Mouse (Mus musculus) regulatory T cell (primary cell): Measurements from ENCODE around the gene Qtrt2.

Experiments
- in situ Hi-C: fragments of 300-600 bp; cut with MboI, MseI; formaldehyde crosslinking; loops from one replicate; pipeline ENCODE4 v1.15.1; 2025; ENCODE audit warnings: high pct_unique_total_duplicates

Gene Qtrt2

GRCm38 (mm10) chr16:43926341-43926859 is at the start of gene Qtrt2:
Gene Qtrt2, minus strand, starts transcription at chr16:43926809.
- in situ Hi-C loops = no loop called here

- in situ Hi-C loops = no loop called here
Measured at GRCm38 (mm10) chr16:43973606-43974220, 47.1 kb upstream of the Qtrt2 start.

- in situ Hi-C loops = no loop called here
Measured at GRCm38 (mm10) chr16:43973147-43973546, 46.5 kb upstream of the Qtrt2 start.

GRCm38 (mm10) chr16:43972391-43972790 is 45.8 kb upstream of the Qtrt2 start:
- in situ Hi-C loops = no loop called here

GRCm38 (mm10) chr16:43971741-43972140 is 45.1 kb upstream of the Qtrt2 start:
- in situ Hi-C loops = no loop called here

- in situ Hi-C loops = no loop called here
Measured at GRCm38 (mm10) chr16:43971189-43971588, 44.6 kb upstream of the Qtrt2 start.

GRCm38 (mm10) chr16:43970426-43970825 is 43.8 kb upstream of the Qtrt2 start:
- in situ Hi-C loops = no loop called here

GRCm38 (mm10) chr16:43965781-43966389 is 39.3 kb upstream of the Qtrt2 start:
- in situ Hi-C loops = no loop called here

- in situ Hi-C loops = no loop called here
Measured at GRCm38 (mm10) chr16:43963780-43964179, 37.2 kb upstream of the Qtrt2 start.

GRCm38 (mm10) chr16:43963291-43963690 is 36.7 kb upstream of the Qtrt2 start:
- in situ Hi-C loops = no loop called here

- in situ Hi-C loops = no loop called here
Measured at GRCm38 (mm10) chr16:43958038-43958437, 31.4 kb upstream of the Qtrt2 start.

- in situ Hi-C loops = no loop called here
Measured at GRCm38 (mm10) chr16:43954913-43955312, 28.3 kb upstream of the Qtrt2 start.

GRCm38 (mm10) chr16:43951591-43951990 is 25.0 kb upstream of the Qtrt2 start:
- in situ Hi-C loops = no loop called here

- in situ Hi-C loops = no loop called here
Measured at GRCm38 (mm10) chr16:43945869-43946268, 19.3 kb upstream of the Qtrt2 start.

GRCm38 (mm10) chr16:43945351-43945750 is 18.7 kb upstream of the Qtrt2 start:
- in situ Hi-C loops = no loop called here

GRCm38 (mm10) chr16:43940846-43941245 is 14.2 kb upstream of the Qtrt2 start:
- in situ Hi-C loops = no loop called here

GRCm38 (mm10) chr16:43935892-43936291 is 9.3 kb upstream of the Qtrt2 start:
- in situ Hi-C loops = no loop called here

GRCm38 (mm10) chr16:43935367-43935766 is 8.8 kb upstream of the Qtrt2 start:
- in situ Hi-C loops = no loop called here

- in situ Hi-C loops = no loop called here
Measured at GRCm38 (mm10) chr16:43934856-43935255, 8.2 kb upstream of the Qtrt2 start.

- in situ Hi-C loops = no loop called here
Measured at GRCm38 (mm10) chr16:43933041-43933440, 6.4 kb upstream of the Qtrt2 start.

GRCm38 (mm10) chr16:43932319-43932718 is 5.7 kb upstream of the Qtrt2 start:
- in situ Hi-C loops = no loop called here

GRCm38 (mm10) chr16:43931502-43931901 is 4.9 kb upstream of the Qtrt2 start:
- in situ Hi-C loops = no loop called here

GRCm38 (mm10) chr16:43930577-43930976 is 4.0 kb upstream of the Qtrt2 start:
- in situ Hi-C loops = no loop called here
